Mouse (Mus musculus) erythroblast, embryonic 14.5 days (primary cell): Measurements from ENCODE around the gene 4930447C04Rik.

Experiments used
- GATA1 ChIP-seq: IDR thresholded peaks from 2 replicates; pipeline ENCODE4 v1.6.1; 2012; ENCODE audit warnings: low read length, inconsistent platforms, mixed read lengths
- TAL1 ChIP-seq: IDR thresholded peaks from 3 replicates; pipeline ENCODE4 v1.6.1; 2012; ENCODE audit warnings: low read length, inconsistent platforms, mixed read lengths

- TF ChIP-seq TAL1 (no peak), GATA1 (no peak)
Observed at GRCm38 (mm10) chr12:72938176-72938575, 2.4 kb downstream of the 4930447C04Rik start.
